Mouse (Mus musculus) thymus, adult 2 months (tissue): ENCODE measurements around the gene Olfr372. TPM values are rescaled to one million over a fixed set of nuclear protein-coding genes. Genes with fewer than 3 reads are reported as not detected.
"Not testable (repeated sequence)": the region's sequence is repeated elsewhere in the genome, so short reads cannot be mapped to it uniquely, and the experiment has no call there.

Source experiments
- DNase-seq: peaks from one replicate; pipeline ENCODE4 v3.0.0; 2021
- H3K27ac ChIP-seq: fragments of 200-500 bp; 2 replicates; pipeline ENCODE4 v1.5.1; 2012; ENCODE audit warnings: low read length, control low read depth; ENCODE audit not compliant: control insufficient read depth, insufficient read depth
- H3K27me3 ChIP-seq: fragments of 200-500 bp; 2 replicates; pipeline ENCODE4 v1.6.1; 2012; ENCODE audit warnings: mild to moderate bottlenecking, low read length, moderate library complexity, mixed read lengths; ENCODE audit not compliant: control insufficient read depth, insufficient read depth
- H3K36me3 ChIP-seq: fragments of 200-500 bp; 2 replicates; pipeline ENCODE4 v1.6.1; 2012; ENCODE audit warnings: mild to moderate bottlenecking, low read length, moderate library complexity; ENCODE audit not compliant: control insufficient read depth, insufficient read depth
- H3K4me1 ChIP-seq: fragments of 200-500 bp; replicated peaks from 2 replicates; pipeline ENCODE4 v1.6.1; 2012; ENCODE audit warnings: low read length; ENCODE audit not compliant: control insufficient read depth, insufficient read depth
- H3K4me3 ChIP-seq: fragments of 200-500 bp; 2 replicates; pipeline ENCODE4 v1.5.1; 2012; ENCODE audit warnings: mild to moderate bottlenecking, low read length, control low read depth, moderate library complexity; ENCODE audit not compliant: control insufficient read depth, insufficient read depth
- CTCF ChIP-seq: fragments of 200-500 bp; IDR thresholded peaks from 2 replicates; pipeline ENCODE4 v1.5.1; 2012; ENCODE audit warnings: mild to moderate bottlenecking, control low read depth, low read length, moderate library complexity, borderline replicate concordance; ENCODE audit not compliant: control insufficient read depth, poor library complexity, insufficient read depth; ENCODE audit errors: extremely low read depth
- POLR2A ChIP-seq: fragments of 200-500 bp; IDR thresholded peaks from 2 replicates; pipeline ENCODE4 v1.6.1; 2012; ENCODE audit warnings: mild to moderate bottlenecking, low read length, control low read depth, moderate library complexity; ENCODE audit not compliant: control insufficient read depth, poor library complexity, insufficient read depth; ENCODE audit errors: extremely low read depth
- WGBS: fragments of 180-500 bp; shearing (Covaris S2); methylation state at CpG from one replicate; pipeline ENCODE4 v1.1.7; 2018; 5-methylcytosine and 5-hydroxymethylcytosine counted together
- polyA plus RNA-seq: library from polyadenylated mRNA; depleted of rRNA; stranded (reverse); fragments of >200 nt; gene quantifications from 2 replicates; pipeline ENCODE4 v1.2.3, GENCODE M21; 2012

Gene Olfr372
- polyA plus RNA-seq, 1 experiment: not detected

DNA sequence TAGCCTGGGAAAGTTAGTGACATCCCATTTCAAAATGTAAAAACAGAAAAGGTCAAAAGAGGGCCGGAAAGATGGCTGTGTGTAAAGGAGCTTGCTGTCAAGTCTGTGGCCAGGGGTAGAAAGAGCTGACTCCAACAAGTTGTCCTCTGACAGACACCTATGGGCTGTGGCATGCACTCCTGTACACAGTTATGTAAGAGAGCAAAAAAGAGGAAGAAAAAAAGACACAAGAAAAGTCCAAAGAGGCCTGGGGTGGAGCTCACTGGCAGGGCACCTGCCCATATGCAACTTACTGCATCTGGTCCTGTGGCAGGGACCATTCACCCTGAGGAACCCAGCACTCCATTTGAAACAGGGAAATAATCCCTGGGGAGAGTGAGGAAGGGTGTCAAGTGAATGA lies 1.5 kb downstream of the Olfr372 start:
- no peaks in the 10 kb centered on the region for H3K4me1 ChIP-seq
- WGBS: 39% methylated on average over 1 of the region's 1 CpGs
- no peak for DNase-seq
- TF ChIP-seq POLR2A: no peak
- TF ChIP-seq CTCF: no peak
- no peaks in the 10 kb centered on the region for H3K36me3 ChIP-seq
- H3K27ac ChIP-seq: no peak overlapping the region
- no peaks in the 10 kb centered on the region for H3K27me3 ChIP-seq
- H3K4me3 ChIP-seq: no peak overlapping the region

- not testable (repeated sequence) for H3K36me3 ChIP-seq, H3K4me1 ChIP-seq, H3K4me3 ChIP-seq, H3K27me3 ChIP-seq, H3K27ac ChIP-seq, DNase-seq
Observed at GRCm38 (mm10) chr8:72054633-72055032, 13.6 kb downstream of the Olfr372 start.

- not testable (repeated sequence) for H3K36me3 ChIP-seq, H3K4me1 ChIP-seq, H3K4me3 ChIP-seq, DNase-seq, H3K27me3 ChIP-seq, H3K27ac ChIP-seq
- WGBS: 90% methylated on average over 3 of the region's 4 CpGs
Observed at GRCm38 (mm10) chr8:72057643-72058042, 16.6 kb downstream of the Olfr372 start.

DNA sequence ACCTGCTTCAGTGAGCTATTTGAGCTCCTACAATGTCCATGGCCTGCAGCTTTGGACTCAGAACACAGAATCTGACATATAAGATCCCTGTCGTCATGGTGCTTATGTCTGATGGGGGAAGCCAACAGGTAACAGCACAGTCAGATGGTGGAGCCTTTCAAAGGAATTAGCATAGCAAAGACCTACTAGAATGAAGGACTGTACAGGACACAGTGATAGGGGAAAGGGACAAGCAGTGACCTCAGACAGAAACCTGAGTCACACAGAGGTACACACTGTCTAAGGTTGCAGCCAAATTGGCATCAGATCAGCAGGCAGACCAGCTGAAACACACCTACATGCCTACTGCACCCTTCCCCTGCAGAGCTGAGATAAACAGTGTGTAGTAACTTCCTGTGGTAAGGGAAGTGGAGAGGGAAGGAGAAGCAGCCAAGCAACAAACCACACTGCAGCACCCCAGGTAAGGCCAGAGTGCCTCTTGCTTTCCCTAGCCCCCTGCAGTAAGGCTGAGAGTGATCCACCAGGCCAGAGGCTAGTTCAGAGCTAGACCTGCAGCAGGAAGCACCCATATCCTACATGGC lies 25.9 kb downstream of the Olfr372 start:
- not testable (repeated sequence) for H3K4me3 ChIP-seq, H3K36me3 ChIP-seq, DNase-seq, H3K27me3 ChIP-seq, H3K4me1 ChIP-seq
- H3K27ac ChIP-seq: peak overlapping the region; percentile 69; the same call in 1 of the 2 replicates
- WGBS: 82% methylated on average over 1 of the region's 1 CpGs

DNA sequence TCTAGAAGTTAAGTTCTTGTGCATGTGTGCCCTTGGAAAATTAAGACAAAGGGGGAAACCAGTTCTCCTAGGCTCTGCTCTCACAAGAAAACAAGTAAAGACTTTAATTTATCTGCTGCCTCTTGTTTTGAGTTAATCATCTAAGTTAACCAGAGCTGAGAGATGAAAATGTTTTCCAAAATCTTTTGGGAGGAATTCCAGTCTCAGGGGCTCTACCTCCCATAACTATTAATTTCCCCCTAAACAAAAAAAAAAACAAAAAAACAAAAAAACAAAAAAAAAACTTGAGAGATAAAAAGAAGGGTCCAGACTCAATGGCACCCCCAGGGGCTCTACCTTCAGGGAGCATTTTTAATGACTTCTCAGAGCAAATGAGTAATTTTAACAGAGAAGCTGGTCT lies 41.9 kb downstream of the Olfr372 start, which contains the start of gene Olfr373:
Gene Olfr373, plus strand, starts transcription at position 301 of the 400 bp plus-strand sequence.
- not testable (repeated sequence) for H3K27ac ChIP-seq, H3K27me3 ChIP-seq, H3K4me1 ChIP-seq, H3K36me3 ChIP-seq, H3K4me3 ChIP-seq, DNase-seq

- TF ChIP-seq POLR2A: no peak
- no peak for TF ChIP-seq CTCF
- no peaks in the 10 kb centered on the region for H3K36me3 ChIP-seq
Observed at GRCm38 (mm10) chr8:72084744-72085143, 43.7 kb downstream of the Olfr372 start.

DNA sequence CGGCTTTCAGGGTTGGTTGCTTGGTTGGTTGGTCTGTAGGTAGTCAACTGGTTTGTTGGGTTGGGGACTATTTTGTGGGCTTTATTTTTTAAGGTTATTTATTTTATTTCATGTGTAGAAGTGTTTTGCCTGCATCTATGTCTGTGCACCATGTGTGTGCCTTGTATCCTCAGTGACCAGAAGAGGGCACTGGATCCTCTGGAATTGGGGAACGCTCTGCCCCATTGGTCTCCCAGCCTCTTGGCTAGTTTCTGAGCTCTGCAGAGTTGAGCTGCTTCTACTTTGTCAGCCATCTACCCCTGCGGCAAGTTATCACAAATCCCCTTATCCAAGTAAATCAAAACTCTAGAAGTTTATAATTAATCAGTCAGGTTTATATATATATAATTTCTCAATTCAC lies 46.6 kb downstream of the Olfr372 start:
- not testable (repeated sequence) for H3K27me3 ChIP-seq, H3K4me3 ChIP-seq, H3K36me3 ChIP-seq, H3K4me1 ChIP-seq, DNase-seq, H3K27ac ChIP-seq
- 93% methylated on average over 3 of the region's 3 CpGs for whole genome bisulfite sequencing

More at GRCm38 (mm10) chr8:72084744-72085143, 43.7 kb downstream of the Olfr372 start:
- no peaks in the 10 kb centered on the region for H3K27me3 ChIP-seq
- no peak for DNase-seq
- WGBS: 28% methylated on average over 5 of the region's 5 CpGs
- H3K4me3 ChIP-seq: no peak overlapping the region
- H3K4me1 ChIP-seq: no peaks in the 10 kb centered on the region
- H3K27ac ChIP-seq: no peak overlapping the region

DNA sequence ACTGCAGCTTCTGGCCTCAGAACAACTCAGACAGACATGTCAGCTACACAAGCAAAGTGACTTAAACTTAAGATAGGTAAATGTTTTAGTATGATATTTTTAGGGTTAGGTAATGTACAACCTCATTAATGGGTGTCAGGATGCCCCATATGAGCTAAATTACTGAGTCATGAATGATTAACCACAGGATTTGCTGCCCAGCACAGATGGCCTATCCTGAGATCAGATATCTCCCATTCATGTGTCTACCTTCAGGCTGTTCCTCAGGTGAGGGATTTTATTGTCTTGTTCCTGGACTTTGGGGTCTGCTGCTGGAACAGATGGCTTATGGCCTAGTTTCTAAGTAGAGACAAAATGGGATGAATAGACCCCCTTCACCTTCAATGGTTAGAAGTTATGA lies 55.7 kb downstream of the Olfr372 start:
- not testable (repeated sequence) for DNase-seq, H3K4me3 ChIP-seq, H3K27ac ChIP-seq, H3K27me3 ChIP-seq, H3K4me1 ChIP-seq, H3K36me3 ChIP-seq

DNA sequence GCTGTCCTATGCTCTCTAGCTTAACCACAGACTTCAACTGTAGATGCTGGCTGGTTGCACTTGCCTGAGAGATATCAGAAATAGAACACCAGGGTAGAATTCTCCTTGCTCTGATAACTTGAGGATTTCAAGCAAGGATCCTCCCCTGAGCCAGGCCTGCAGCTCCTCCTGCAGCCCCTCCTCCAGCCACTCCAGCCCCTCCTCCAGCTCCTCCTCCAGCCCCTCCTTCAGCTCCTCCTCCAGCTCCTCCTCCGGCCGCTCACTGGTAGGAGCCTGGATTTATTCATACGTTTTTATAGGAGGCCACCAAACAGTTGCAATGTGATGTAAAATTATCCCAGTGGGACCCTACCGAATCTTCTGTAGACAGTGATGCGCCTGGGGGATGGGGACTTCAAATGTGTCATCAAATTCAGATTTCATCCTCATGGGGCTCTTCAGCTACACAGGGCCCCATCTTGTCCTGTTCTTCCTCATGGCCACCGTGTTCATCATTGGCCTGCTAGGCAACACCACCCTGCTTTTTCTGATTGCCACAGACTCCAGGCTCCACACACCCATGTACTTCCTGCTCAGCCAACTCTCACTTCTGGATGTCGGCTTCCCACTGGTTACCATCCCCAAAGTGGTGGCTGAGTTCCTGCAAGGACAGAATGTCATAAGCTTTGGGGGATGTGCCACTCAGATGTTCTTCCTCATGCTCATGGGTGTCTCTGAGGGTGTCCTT lies 58.5 kb downstream of the Olfr372 start:
- DNase-seq: peak; percentile 28
- H3K27me3 ChIP-seq, H3K36me3 ChIP-seq, H3K4me1 ChIP-seq, H3K27ac ChIP-seq, H3K4me3 ChIP-seq: not testable (repeated sequence)
- WGBS: 81% methylated on average over 6 of the region's 7 CpGs
